Mouse (Mus musculus) megakaryocyte, embryonic 14.5 days (primary cell): ENCODE data around the gene Cox17. TPM values are rescaled to one million over a fixed set of nuclear protein-coding genes. Genes with fewer than 3 reads are reported as not detected.
A peak's percentile ranks its signal among the peaks of the same experiment; 100 is the strongest.
"Not testable (repeated sequence)": the region's sequence is repeated elsewhere in the genome, so short reads cannot be mapped to it uniquely, and the experiment has no call there.

ENCODE experiments used
- H3K27me3 ChIP-seq: replicated peaks from 2 replicates; pipeline ENCODE3; 2012; ENCODE audit warnings: inconsistent platforms
- H3K36me3 ChIP-seq: replicated peaks from 2 replicates; pipeline ENCODE3; 2012; ENCODE audit warnings: low read length, inconsistent platforms, mixed read lengths
- H3K4me1 ChIP-seq: 2 replicates; pipeline ENCODE4 v1.6.1; 2012; ENCODE audit warnings: inconsistent platforms
- H3K4me3 ChIP-seq: replicated peaks from 2 replicates; pipeline ENCODE3; 2012; ENCODE audit warnings: moderate library complexity, mild to moderate bottlenecking, inconsistent platforms
- H3K9me3 ChIP-seq: 2 replicates; pipeline ENCODE4 v1.6.1; 2012; ENCODE audit warnings: inconsistent platforms
- FLI1 ChIP-seq: IDR thresholded peaks from 2 replicates; pipeline ENCODE4 v1.6.1; 2012; ENCODE audit warnings: low read length, inconsistent platforms, mixed read lengths
- GATA1 ChIP-seq: IDR thresholded peaks from 3 replicates; pipeline ENCODE4 v1.6.1; 2012; ENCODE audit warnings: mixed read lengths, low read length, inconsistent platforms, borderline replicate concordance
- polyA plus RNA-seq: library from polyadenylated mRNA; stranded (reverse); fragments of >175 nt; gene quantifications from 2 replicates; pipeline ENCODE4 v1.2.3, GENCODE M21; 2012; ENCODE audit warnings: low replicate concordance; ENCODE audit not compliant: insufficient read depth

Gene Cox17
- polyA plus RNA-seq, 1 experiment, result 292 TPM

- H3K27me3 ChIP-seq, result peaks cover 4% of the 10 kb centered on the region
- H3K36me3 ChIP-seq, result no peaks in the 10 kb centered on the region
- TF ChIP-seq FLI1, result no peak
- no peak for TF ChIP-seq GATA1
- H3K9me3 ChIP-seq, result no peaks in the 10 kb centered on the region
- H3K4me3 ChIP-seq, result peak overlapping the region; percentile 69
- H3K4me1 ChIP-seq, result peaks cover 11% of the 10 kb centered on the region; the same call in 1 of the 2 replicates
Measured at GRCm38 (mm10) chr16:38321452-38321935, 25.3 kb upstream of the Cox17 start.

DNA sequence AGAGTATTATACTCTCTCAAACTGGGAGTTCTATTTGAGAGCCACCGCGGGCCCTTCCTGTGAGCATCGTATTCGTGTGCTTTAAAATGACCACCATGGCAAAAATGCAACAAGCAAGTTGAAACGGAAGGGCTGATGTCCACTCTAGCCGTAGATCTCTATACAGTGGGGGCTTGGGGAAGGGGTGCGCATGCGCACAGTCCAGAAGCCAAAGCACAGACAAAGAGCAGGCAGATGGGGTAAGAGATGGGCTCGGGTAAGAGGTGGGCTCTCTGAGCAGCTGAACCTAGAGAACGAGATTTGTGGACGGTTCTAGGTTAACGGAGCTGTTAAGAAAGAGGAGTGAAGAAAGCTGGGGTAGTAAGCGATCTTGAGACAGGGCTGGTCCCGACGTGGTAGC, 22.5 kb upstream of the Cox17 start:
- Histone ChIP-seq H3K27me3 (peaks cover 4% of the 10 kb centered on the region), H3K36me3 (no peaks in the 10 kb centered on the region), H3K4me3 (no peak overlapping the region), H3K9me3 (peaks cover 1% of the 10 kb centered on the region; the same call in 1 of the 2 replicates), H3K4me1 (peaks cover 5% of the 10 kb centered on the region; the same call in 1 of the 2 replicates)
- TF ChIP-seq FLI1 (no peak), GATA1 (no peak)

DNA sequence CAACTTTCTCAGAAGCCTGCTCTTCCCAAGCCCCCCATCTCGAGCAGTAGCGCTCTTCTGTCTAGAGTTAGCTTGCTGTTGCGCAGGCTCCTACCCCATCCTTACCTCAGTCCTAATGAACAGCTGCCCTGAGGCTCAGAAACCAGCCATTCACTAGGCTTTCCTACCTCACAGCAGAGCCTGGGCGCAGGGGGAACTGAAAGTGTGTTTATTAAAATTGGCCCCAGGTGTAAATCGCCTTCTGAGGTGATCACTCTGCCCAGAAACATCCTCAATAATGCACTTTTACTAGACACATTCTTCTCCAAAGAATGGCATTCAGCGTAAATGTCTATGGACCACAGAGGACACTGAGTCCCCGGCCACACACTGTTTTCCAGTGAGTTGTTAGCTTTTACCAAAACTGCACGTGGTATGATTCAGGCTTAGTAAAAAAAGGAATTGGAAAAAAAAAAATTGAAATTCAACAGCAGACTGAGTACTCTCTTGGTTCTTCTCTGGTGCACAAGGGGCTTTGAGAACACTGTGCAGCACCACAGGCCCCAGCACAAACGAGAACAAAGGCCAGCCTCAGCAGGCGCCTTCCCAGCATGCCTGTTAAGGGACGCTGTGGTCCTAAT, 19.9 kb upstream of the Cox17 start:
- no peak for TF ChIP-seq GATA1
- no peak for TF ChIP-seq FLI1
- Histone ChIP-seq H3K4me1 (no peaks in the 10 kb centered on the region), H3K9me3 (peaks cover 10% of the 10 kb centered on the region), H3K36me3 (no peaks in the 10 kb centered on the region), H3K27me3 (peaks cover 4% of the 10 kb centered on the region), H3K4me3 (no peak overlapping the region)

DNA sequence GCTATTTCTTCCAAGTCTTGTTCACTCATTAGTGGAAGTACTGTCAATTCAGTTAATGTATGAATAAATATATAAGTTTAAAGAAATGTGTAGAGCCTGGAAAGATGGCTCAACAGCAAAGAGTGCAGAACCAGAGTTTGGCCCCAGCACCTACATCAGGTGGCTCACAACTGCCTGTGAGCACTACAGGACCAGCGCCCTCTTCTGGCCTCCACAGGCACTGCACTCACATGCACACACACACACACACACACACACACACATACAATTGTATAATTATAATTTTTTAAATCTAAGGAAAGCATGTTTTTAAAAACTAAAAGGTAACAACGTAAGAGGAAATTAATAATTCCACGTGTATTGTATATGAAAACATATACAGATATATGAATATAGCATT, 17.5 kb upstream of the Cox17 start:
- Histone ChIP-seq H3K27me3 (peaks cover 3% of the 10 kb centered on the region), H3K4me1 (no peaks in the 10 kb centered on the region)
- no peak for TF ChIP-seq GATA1
- no peak for TF ChIP-seq FLI1

DNA sequence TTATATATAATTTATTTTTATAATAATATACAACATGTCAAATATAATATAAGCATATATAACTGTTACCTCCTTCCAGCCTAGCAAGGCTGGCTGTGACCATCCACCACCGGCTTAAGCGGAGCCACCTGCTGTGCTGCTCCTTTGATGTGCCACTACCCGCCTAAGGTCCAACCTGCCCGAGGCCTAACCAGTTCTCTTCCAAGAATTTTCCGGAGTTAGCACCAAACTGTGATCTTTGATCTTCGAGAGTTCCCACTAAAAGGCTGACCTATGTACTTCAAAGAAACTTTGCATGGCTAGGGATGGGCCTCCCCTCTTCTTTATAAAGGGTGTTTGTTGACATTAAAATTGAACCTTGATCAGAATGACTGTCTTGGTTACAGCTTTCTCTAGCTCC, 12.4 kb upstream of the Cox17 start:
- H3K9me3 ChIP-seq, result peaks cover 8% of the 10 kb centered on the region
- TF ChIP-seq GATA1 (no peak), FLI1 (no peak)
- peaks cover 2% of the 10 kb centered on the region for H3K27me3 ChIP-seq
- no peaks in the 10 kb centered on the region for H3K36me3 ChIP-seq
- no peaks in the 10 kb centered on the region for H3K4me1 ChIP-seq
- no peak overlapping the region for H3K4me3 ChIP-seq

More for the DNA sequence above, 17.5 kb upstream of the Cox17 start:
- no peaks in the 10 kb centered on the region for H3K36me3 ChIP-seq
- H3K4me3 ChIP-seq, result no peak overlapping the region
- H3K9me3 ChIP-seq, result peaks cover 10% of the 10 kb centered on the region

GRCm38 (mm10) chr16:38338077-38338476, 8.7 kb upstream of the Cox17 start:
- H3K4me1 ChIP-seq, H3K9me3 ChIP-seq: not testable (repeated sequence)

DNA sequence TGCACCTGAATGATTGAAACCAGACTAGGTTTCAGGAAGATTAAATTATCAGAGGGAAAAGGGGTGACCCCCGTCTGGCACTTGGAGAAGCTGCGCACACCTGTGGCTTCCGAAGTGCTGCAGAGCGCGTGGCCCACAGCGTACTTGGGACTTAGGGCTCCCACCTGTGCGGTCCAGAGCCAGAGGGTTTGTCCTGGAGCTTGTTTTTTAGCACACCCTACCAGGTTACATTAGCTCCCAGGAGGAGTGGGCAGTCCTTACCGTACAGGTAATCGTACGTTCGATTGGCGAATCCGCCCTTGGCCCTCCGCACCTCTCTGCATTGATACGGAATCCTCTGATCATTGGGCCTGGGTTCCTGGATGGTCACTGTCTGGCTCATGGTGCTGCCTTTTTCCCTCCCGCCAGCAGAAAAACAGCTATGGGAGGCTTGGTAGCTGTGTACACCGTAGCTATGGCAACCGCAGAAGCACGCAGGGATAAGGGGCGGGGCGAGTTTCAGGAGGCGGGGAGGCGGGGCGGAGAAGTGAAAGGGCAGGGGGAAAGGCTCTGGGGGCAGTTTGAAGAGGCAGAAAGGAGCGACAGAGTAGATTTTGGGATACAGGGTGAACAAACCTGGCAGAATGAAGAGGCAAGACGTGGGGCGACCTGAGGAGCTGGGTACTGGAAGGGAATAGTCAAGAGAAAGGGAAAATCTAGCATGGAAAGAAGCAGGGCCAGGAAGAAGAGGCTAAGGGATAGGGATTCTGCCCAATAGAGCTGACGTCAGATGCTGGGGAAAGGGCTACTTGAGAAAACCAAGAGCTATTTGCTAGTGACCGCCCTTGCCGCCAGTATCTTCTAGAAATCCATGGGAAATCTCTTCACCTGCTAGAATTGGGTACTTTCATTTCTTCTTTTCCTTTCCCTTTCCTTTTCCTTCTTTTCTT, 5.1 kb upstream of the Cox17 start, which contains the start of gene Maats1:
Gene Maats1, minus strand, starts transcription at position 748 of the 929 bp plus-strand sequence.
- Histone ChIP-seq H3K4me3 (peak within 1 kb of the TSS; percentile 85), H3K4me1 (peaks cover 29% of the 10 kb centered on the region), H3K27me3 (peaks cover 5% of the 10 kb centered on the region), H3K36me3 (no peaks in the 10 kb centered on the region), H3K9me3 (peaks cover 9% of the 10 kb centered on the region)
- TF ChIP-seq FLI1, result no peak
- no peak for TF ChIP-seq GATA1

More at GRCm38 (mm10) chr16:38338077-38338476, 8.7 kb upstream of the Cox17 start:
- H3K4me3 ChIP-seq, H3K27me3 ChIP-seq, H3K36me3 ChIP-seq: not testable (repeated sequence)

DNA sequence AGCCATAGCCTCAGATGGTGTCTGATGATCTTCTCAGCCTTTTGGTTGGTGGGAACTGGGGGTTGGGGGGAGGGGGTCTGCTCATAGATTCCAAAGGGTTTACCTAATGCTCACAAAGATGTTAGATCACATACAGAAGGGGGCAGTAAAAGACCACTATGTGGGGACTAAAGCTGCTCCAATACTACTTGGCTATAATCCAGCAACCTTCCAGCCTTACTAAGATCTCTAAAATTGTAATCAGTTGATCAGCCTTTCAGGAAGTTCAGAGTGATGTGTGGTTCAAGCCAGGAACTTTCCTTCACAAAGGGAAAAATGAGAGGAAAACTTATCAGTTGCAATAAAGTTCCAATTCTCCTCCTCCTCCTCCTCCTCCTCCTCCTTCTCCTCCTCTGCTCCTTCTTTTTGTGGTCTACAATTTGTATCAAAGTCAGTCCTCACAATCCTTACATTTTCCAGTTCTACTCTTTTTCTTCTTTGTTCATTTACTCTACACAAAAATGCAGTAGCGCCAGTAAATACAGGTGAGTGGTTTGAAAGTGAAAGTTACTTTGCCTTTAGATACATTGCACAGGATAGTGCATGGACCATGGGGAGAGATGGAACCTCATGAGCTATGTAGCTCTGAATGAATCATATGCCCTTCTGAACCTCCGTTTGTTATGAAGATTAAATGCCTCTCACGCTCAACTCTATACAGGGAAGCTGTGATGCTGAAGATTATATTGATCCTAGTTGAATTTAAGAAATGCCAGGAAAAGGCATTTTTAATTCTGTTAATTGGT, 1.7 kb upstream of the Cox17 start:
- H3K9me3 ChIP-seq, result peaks cover 4% of the 10 kb centered on the region
- no peak for TF ChIP-seq FLI1
- TF ChIP-seq GATA1, result no peak
- H3K36me3 ChIP-seq, result peaks cover 21% of the 10 kb centered on the region
- H3K4me3 ChIP-seq, result peak overlapping the region; percentile 75
- H3K27me3 ChIP-seq, result peaks cover 4% of the 10 kb centered on the region
- peaks cover 55% of the 10 kb centered on the region for H3K4me1 ChIP-seq

DNA sequence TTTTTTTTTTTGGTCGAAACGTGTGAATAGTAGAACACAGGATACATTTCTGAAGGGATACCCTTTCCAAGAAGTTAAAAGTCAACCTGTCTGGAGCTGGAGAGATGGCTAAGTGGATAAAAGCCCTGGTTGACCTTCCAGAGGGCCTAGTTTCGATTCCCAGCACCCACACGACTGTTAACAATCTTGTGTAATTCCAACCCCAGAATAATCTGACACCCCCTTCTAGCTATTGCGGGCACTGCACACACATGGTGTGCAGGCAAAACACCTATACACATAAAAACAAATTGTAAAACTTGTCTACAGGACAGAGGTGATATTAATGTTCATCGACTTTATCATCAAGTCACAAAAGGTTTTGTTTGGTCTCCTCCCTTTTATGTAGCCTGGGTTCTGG, 797 bp downstream of the Cox17 start:
- Histone ChIP-seq H3K36me3 (peaks cover 45% of the 10 kb centered on the region), H3K9me3 (no peaks in the 10 kb centered on the region), H3K4me1 (peaks cover 66% of the 10 kb centered on the region), H3K4me3 (peak overlapping the region; percentile 95), H3K27me3 (no peaks in the 10 kb centered on the region)
- no peak for TF ChIP-seq GATA1
- no peak for TF ChIP-seq FLI1
